Mouse (Mus musculus): ENCODE results near the gene Abcc4.

- TF ChIP-seq POLR2A (IDR thresholded peaks at IDR 0.05; ENCODE audit: control insufficient read depth, low read depth, low read length) (no peak), CTCF (IDR thresholded peaks at IDR 0.05; ENCODE audit: control insufficient read depth, insufficient read depth, insufficient replicate concordance, low read depth, low read length) (no peak)
These were observed 943 bp upstream of the Abcc4 start for GRCm38 (mm10) chr14:118706962-118707361.

All from testis, adult 2 months (tissue).